Mouse (Mus musculus) kidney, postnatal 36 days (tissue): ENCODE measurements around the gene Ptrh1.

ENCODE experiments used
- DNase-seq, 2 experiments: peaks; one replicate each; pipeline ENCODE4 v3.0.0; 2021 to 2022; ENCODE audit warnings: mixed read lengths in 2 of 2

Gene Ptrh1

DNA sequence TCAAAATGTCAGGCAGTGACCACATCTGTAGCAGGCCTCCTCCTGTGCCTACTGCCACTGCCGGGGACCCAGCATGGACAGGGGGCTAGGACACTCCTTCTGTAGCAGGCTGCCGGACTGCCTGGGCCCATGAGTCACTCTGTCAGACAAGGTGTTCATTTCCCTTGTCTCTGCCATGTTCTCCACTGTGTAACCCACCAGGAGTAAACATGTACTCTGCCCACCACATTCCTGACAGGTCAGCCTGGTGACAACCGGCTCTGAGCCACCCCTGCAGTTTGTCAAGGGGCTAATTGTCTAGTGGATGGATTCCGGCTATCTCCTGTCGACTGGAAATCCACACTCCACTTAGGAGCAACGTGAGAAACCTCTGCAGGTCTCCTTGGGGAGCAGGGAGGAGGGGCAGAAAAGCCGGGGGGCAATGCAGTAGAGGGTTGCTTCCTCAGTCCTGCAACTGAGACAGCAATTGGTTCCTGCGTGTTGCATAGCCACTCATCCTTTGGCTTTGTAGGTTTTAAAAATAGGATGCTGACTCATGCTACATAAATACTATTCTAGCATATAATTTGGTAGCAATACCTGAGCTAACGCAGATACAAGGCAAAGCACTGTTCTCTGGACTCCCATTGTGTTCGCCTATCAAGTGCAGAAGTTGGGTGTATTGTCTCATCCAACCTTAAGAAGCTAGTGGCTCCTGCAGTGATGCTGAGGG is 22.8 kb downstream of the Ptrh1 start:
- no peak for DNase-seq

DNA sequence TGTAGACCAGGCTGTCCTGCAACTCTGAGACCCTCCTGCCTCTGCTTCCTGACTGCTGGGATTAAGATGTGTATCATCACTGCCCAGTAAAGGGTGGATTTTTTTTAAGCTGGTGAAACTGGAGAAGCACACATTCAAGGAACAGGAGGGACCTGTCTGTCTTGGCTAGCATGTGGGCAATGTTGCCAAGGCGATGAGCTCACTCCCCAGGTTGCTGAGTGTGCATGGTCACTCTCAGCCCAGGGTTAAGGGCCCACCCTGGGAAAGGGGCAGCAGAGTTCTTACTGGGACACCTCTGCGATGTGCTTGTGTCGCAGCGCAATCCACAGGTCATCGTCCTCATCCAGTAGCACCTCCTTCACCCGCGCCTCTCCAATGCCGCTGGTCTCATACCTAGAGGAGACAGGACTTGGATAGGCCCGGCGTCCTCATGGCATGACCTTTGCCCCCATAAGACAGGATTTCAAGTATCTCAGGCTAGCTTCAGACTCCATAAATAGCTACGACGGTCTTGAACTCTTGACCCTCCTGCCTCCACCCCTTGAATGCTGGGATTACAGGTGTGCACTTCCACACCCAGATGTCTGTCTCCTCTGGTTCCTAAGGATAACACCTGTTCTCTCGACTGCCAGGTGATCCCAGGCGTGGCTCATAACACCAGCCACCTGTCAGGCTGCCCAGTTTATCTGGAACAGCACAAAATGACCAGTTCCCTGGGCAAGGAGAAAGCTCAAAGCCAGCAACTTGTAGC is 33.4 kb downstream of the Ptrh1 start:
- no peak for DNase-seq

DNA sequence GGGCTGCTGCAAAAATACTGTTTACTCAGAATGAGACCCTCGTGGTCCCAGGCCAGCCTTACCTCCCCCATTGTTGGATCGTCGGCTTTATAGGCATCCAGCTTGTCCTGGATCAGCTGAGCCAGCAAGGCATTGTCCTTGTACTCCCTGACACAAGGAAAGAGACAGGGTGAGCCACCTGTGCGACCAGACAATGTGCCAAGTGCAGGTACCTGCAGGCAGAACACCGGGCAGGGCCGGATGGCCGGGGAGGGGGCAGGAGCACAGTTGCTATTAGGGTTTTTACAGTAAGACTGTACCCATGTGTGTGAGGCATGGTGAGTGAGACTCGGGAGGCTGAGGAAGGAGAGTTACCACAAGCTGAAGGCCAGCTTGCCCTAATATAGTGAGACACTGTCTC is 36.4 kb downstream of the Ptrh1 start:
- no peak for DNase-seq

DNA sequence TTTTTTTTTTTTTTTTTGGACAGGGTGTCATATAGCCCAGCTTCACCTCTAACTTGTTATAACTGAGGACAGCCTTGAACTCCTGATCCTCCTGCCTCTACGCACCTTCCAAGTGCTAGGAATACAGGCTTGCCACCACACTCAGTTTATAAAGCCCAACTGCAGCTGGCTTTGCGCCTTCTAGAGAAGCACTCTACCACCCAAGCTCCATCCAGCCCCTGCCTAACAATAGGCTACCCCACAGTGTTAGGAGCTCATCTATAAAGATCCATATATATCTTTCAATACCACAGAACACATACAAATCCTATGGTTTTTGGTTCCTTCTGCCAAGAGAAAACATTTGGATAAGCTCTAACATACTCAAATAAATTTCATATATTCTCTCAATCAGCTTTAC is 40.9 kb downstream of the Ptrh1 start:
- DNase-seq, result no peak

DNA sequence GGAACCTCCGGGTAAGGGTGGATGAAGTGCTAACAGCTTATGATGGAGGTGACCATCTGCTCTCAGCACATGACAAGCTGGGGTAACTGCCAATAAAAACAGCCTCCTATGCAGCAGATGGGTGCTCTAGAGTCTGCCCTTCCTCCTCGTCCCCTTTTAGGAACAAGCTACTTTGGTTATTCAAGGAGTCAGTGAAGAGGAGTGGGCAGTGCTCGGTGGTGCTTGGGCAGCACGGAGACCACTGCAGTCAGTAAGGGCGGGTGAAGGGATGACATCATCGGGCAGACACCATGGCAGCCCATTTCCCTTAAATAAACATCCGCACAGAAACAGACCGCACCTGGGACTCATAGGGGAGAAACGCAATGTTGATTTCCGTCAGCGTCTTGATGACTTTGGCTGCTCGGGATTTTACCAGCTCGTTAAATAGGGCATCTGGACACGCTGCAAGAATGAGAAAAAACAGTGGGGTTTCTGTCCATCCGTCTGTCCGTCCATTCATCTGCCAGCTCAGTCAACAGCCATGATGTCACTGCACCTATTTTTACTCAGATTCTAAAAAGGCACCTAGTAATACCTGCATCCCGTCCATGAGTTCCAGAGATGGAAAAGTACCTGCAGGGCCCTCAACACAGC is 41.5 kb downstream of the Ptrh1 start:
- DNase-seq, result no peak

DNA sequence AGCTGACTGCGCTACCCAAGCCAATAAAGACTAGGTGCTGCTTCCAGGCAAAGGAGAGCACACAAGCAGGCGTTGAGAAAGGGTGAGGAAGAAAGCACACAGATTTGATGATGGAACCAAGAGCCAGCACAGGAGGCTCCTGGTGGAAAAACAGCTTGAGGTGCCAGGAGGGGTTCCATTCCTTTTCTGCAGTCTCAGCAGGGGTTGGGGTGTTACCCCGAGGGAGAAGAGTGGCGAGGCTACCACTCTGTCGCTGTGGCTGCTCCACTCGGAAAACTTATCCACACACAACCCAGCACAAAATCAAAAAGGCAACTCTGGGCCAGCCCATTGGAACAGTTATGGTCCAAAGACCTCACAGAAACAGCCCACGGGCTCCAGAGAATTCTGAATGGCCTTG is 42.0 kb downstream of the Ptrh1 start:
- no peak for DNase-seq

DNA sequence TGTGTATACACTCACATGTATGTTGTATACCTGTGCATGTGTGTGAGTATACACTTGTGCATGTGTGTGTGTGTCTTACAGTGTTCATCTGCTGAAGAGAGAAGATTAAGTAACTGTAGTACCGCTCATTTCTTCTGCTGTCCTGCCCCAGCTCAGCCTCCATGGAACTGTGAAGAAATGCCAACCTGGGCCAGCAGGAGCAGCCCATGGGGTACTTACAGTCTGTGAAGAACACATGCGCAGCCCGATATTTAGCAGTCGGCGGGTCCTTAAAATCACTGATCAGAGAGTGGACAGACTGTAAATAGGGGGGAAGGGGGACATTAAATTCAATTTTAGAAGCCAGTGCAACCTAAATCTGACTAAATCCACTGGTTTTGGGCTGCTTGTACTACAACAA is 42.6 kb downstream of the Ptrh1 start:
- DNase-seq, result no peak

DNA sequence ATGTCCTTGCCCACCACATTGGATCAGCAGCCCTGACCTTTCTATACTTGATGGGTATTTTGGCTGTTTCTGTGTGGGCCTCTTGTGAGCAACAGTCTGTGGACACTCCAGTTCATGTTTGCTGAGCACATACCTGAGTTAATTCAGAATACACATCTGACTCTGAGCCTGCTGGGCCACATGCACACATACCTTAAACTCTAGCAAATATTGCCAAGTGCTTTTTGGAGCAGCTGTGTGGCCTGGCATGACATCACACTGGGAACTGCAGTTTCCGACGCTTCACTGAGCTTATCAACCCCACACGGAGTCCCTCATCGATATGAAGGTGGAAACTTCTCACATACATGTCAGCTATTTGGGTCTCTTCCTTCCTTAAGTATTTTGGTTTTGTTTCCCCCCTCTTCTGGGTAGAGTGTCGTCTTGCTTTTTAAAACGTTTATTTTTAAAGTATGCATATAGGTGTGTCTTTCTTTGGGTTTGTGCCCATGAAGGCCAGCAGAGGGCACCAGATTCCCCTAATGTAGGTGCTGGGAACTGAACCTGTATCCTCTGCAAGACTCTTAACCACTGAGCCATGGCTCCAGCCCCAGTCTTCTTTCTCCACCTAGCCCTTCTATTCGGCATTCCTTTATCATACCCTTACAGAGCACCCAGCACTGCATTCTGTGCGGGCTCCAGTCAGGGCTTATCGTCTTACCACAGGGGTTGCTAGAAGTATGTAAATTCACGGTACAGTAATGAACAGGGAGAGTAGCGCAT is 45.6 kb downstream of the Ptrh1 start:
- peak; percentile 27 to 69 for DNase-seq

DNA sequence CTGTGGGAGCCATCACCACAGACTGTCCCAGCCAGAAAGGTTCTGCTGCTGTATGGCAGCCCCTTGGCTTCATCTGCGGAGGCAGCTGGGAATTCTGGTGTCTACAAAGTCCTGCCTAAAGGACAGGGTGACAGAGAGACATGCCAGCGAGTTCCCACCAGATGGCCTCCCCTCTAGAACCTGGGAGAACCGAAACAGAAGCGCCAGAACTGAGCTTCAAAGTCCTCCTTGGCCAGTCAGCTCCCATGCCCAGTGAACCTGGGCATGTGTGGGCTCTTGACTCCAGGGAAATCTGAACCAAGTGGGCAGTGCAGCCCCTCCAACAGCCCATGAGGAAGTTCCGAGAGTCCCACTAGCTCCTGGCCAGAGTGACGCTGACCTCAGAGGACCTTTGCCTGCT is 47.1 kb downstream of the Ptrh1 start:
- DNase-seq, result no peak

DNA sequence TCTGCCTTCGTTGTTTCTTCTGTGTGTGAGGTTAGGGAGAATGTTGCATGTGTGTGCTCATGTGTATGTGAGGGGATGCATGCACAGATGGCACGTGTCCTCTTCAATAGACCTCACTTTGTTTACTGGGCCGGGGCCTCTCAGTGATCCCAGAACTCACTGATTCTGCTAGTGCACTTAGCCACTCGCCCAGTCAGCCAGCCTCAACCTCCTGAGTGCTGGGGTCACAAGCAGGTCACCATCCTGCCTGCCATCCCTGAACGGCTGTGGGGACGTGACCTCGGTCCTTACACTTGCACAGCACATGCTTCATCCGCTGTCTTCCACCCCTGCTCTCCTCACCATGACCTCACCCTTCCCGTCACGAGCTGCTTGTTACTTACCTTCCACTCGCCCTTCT is 47.6 kb downstream of the Ptrh1 start:
- no peak for DNase-seq

DNA sequence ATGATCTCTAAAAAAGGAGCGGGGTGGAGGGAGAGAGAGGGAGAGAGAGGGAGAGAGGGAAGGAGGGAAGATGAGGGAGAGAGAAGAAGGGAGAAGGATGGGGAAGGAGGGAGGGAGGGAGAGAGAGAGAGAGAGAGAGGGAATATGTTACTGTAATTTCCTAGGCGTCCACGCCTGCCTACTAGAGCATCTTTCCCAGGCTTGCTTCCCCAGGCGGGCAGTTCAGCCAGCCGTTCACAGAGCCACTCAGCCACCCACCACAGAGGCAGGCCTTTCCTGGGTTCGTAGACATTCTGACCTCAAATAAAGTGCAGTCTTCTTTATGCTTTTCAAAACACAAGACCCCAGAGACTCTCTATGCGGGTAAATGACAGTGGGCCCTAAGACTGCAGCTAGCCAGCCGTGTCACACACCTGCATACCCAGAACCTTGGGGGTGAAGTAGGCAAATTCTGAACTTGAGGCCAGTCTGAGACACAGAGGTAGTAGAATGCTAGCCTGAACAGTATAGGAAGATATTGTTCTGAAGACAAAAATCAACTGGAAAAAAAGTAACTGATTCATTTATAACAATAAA is 48.1 kb downstream of the Ptrh1 start:
- DNase-seq, result no peak

DNA sequence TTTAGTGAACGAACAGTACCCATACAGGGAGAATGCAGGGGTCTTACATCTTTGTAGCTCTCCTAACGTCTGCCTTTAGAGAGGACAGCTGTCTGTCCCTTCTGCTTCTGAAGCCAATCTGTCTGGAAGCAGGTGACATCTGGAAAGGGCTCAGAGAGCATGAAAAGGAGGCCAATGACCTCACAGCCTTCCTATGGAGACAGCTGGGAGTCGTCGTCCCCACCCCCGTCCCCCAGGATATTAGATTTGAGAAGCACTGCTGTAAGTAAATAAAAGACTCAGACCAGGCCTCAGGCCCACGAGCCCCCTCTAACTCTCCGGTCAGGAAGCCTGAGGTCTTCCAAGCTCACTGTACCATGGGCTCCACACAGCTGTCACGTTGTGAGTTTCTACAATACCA is 48.6 kb downstream of the Ptrh1 start:
- no peak for DNase-seq

DNA sequence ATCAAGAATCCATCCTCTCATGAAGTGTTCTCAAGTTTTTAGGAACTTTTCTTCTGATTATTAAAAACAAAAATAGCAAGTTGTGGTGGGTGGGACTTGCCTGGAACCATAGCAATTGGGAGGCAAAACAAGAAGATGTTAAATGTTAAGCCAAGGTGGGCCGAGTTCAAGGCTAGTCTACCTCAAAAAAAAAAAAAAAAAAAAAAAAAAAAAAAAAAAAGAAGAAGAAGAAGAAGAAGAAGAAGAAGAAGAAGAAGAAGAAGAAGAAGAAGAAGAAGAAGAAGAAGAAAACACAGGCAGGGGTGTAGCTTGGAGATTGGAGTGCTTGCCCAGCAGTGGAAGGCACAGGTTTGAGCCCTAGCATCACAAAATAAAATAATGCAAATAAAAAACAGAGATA is 49.2 kb downstream of the Ptrh1 start:
- DNase-seq, result no peak

DNA sequence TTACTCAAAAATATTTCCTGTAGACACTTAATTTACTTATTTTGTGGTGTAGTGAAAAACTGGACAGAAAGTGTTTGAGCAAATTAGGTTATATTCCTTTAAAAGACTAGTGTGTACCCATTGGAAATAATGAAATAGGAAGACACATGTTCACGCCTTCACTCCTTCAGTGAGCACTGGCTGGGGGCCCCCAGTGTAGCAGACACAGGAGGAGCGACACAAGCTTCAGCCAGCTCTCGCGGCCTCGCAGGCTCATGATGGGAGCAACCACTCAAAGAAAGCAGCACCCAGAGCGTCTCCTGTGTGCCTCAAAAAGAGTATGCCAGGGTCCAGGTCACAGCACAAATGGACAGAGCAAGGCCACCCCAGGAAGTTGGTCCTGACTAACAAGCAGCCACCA is 50.2 kb downstream of the Ptrh1 start:
- DNase-seq, result no peak
